Mouse (Mus musculus): ENCODE data around the gene Nek2.

Gene Nek2

DNA sequence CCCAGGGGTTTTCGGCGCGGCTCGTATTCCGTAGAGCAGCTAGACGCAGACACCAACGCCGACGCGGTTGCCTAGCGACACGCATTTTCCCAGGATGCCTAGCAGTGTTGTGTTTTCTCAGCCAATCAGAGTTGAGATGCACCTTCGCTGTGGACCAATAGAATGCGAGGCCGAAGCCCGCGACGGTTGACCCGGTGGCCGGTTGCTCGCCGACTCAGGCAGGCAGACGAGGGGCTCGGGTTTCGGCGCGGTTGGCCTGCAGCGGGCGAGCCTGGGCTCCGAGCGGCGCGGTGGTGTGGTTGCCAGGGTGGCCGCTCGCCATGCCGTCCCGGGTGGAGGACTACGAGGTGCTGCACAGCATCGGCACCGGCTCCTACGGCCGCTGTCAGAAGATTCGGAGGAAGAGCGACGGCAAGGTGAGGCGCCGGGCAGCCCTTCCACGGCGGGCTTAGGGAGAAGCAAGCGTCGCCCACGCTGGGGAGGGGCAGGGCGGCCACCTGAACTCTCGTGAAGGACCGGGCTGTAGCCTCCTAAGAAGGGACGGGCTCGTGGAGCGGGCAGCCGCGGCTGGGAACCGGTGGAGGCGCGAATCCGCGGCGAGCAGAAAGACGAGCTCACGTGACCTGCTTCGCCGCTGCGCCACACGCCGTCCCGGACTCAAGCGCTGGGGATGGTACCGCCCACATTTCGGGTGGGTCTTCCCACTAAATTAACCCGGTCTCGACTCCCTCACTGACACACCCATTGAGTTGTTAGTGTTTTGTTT is at the start of gene Nek2:
Nek2 (plus strand) TSS at position 119 of the 766 bp plus-strand sequence.
- DNase-seq, result peak; percentile 92 to 93

DNA sequence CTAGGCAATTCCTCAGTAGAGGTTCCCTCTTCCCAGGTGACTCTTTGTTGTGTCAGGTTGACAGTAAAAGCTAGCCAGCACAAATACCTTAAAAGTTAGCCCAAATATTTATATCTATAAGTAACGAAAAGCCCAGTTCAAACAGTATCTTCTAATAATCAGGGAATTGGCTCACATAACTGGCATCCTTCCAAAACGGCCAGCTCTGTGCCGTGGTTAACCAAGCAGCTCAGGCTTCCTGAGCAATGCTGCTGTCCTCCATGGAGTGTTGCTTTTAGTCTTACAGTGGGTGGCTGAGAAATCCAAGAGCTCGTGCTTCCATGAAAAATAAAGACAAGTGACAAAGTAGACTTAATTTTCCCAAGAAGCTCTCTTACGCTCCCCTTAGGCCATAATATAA is 47.1 kb upstream of the Nek2 start:
- DNase-seq, result no peak

DNA sequence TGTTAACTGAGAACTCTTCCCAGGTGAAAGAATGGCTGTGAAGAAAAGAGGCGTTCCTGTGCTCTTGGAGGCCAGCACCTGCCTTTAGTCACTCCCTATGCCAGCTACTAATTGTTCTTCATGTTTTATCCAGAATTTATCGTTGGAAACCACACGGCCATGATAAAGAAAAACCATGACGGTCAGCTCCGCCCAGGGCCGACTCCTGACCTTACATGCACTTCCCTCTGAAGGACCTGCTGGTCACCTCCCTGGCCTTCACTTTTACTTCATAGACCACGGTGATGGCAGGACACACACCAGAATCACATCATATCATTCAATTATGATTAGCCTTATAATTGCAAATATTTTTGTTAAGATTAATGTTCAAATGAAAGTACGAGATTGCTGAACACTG is 46.1 kb upstream of the Nek2 start:
- DNase-seq, result no peak

GRCm38 (mm10) chr1:191777521-191777920 is 43.7 kb upstream of the Nek2 start:
- DNase-seq, result no peak

DNA sequence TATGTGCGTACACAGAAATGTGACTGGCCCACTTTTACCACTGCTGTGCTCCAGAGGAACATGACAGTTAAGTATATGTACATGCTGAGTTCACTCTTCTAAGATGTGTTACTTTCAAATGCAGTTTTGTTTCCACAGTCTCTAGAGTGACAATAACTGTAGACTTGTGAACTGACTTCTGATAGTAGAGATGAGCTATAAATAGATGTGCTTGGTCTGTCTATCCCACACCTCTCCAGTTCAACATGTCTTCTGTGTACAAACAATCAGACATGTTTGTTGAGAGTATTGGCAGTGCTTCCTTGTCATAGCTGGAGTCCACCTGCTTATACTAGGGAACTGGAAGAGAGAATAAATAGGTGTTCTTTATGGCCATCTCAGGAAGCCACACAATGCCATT is 40.8 kb upstream of the Nek2 start:
- no peak for DNase-seq

- DNase-seq, result no peak
Observed at GRCm38 (mm10) chr1:191785108-191785507, 36.1 kb upstream of the Nek2 start.

GRCm38 (mm10) chr1:191786255-191786654 is 35.0 kb upstream of the Nek2 start:
- DNase-seq, result no peak

DNA sequence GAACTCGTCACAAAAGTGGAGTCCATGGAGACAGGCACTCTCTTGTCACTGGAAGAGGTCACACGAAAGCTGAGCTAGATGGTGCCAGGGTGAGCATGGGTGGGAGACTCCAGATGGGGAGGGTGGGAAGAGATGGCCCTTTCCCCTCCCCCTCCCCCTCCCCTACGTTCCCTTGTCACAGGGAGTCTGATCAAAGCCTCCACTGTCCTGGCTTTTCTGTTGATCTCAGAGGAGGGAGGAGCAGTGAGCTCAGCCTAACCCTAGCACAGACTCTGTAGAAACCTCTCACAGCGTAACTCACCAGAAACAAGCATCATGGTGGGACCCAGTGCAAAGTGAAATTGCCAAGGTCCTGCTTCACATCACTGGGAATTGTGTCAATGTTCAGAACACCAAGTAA is 33.9 kb upstream of the Nek2 start:
- no peak for DNase-seq

GRCm38 (mm10) chr1:191792991-191793390 is 28.3 kb upstream of the Nek2 start:
- no peak for DNase-seq

DNA sequence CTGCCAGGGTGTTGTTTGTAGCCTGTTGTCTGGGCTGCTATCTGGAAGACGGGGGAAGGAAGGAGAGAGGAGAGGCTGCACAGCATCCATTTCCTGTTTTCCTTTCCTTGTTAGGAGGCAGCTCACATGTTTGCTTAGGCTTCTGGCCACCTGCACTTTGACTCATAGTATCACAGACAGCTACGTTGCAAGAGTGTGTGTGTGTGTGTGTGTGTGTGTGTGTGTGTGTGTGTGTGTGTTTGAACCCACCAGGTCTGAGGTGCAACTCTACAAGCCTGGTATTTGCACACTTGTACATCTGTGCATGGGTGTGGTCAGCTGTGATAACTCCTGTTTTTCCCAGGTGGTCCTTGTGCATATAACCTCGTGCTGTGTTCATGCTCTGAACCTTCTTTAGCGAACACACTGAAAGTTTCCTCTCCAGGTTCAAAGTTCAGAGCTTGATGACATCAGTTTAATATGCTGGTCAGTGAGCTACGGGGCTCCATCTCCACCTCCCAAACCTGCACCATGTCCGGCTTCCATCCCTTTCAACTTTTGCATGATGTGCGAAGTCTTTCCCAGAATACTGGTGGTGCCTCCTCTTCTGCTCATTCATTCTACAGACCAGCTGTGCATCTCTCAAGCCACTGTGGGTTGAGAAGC is 27.2 kb upstream of the Nek2 start:
- DNase-seq, result no peak

GRCm38 (mm10) chr1:191796238-191796896 is 24.9 kb upstream of the Nek2 start:
- DNase-seq, result no peak

DNA sequence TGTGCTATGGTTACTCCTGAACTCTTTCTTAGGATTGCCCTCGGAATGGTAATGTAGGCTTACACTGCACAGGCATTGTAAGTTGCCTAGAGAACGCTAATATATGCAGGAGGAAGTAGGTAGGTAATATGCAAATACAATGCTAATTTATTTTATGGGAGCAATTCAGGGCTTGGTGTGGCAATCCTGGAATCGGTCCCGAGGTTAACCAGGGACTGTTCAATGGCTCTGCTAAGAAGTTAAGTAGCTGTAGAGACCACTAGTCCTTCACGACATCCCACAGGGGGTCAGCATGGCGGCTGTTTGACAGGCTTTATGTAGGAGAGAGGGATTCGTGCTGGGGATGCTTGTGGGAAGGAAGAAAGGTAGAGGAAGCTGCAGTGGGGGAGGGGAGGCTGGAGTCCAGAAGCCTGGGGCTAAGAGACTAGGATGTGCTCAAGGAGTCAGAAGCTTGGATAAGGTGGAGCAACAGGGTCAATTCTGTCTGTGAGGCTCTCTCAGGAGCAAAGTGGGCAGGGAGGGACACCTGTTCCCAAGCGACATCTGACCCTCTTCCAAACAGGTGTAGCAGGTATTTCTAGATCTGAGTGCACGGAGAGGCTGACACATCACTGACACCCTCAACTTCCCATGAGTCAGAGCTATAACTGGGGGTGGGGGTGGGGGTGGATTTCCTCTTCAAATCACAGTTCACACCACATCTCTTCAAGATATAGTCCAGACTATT is 19.0 kb upstream of the Nek2 start:
- DNase-seq, result no peak

GRCm38 (mm10) chr1:191802820-191803655 is 18.2 kb upstream of the Nek2 start:
- no peak for DNase-seq

DNA sequence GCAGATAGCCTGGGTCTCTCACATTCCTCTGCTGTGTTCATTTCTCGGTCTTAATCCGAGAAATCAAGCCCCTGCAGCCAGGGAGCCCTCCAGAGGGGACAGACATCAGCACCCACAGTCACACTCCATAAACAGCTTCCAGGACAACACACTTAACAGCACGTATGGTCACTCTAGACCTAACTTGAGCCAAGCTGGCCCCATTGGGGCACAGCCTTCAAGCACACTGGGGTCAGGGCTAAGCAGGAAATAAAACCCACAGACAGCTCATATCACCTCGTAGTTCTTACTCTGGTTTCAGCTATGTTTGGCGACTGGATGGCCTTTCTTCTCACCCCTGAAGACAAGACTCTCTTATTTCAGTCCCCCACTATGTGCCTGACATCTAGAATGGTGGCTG is 16.5 kb upstream of the Nek2 start:
- DNase-seq, result no peak

- DNase-seq, result no peak
Observed at GRCm38 (mm10) chr1:191805788-191806187, 15.5 kb upstream of the Nek2 start.

DNA sequence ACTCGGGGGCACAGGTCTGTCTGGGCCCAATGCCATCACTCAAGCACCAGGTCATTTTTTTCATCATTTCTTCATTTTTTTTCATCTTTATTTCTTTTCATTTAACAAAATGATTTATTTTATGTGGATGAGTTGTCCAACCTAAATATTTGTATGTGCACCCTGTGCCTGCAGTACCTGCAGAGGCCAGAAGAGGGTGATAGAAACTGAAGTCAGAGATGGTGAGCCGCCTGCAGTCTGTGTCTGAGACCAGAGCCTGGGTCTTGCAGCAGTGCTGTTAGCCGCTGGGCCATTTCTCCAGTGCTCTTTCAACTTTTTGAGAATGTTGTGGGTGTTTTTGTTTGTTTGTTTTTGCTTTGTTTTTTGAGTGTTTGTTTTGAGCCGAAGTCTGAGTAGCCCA is 14.5 kb upstream of the Nek2 start:
- DNase-seq, result peak; percentile 49 to 50

DNA sequence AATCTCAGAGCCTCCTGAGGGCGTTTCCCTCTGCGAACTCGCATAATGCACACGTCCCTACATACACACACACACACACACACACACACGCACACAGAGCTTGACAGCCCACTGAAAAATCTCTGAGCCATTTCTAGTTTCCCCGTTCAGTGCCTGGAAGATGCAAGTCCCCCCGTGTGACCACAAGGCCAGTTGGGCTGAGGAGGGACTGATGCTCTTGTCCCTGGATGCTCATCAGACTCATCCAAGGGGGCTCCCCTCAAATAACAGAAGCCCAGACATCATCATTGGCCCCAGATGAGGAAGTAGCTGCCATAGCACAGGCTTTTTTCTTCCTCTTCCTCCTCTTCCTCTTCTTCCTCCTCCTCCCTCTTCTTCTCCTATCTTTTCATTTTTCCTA is 13.3 kb upstream of the Nek2 start:
- peak in 1 of 2 experiments; percentile 21 for DNase-seq

DNA sequence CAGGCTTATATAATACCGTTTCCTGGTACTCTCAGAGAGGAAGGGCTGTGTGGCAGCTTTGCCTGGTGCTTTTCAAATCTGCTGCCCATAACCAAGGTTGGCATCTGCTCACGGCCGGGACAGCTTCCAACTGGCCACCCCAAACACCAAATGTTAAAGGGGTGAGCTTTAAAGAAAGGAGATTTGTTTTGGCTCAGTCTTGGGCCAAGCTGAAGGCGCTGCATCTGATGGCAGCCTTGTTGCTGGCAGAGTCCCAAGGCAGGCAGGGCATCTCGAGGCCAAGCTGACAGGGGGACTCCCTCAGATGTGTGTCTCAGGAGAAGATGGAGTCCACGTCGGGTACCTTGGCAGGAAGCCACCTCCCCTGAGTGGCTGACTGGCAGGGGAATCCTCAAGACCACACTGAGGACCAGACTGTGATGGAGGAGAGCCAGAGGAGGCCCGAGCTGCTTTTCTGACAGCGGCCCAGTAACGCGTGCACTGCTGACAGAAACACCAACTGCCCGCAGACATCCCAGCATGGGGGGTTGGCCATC is 12.5 kb upstream of the Nek2 start:
- DNase-seq, result no peak

DNA sequence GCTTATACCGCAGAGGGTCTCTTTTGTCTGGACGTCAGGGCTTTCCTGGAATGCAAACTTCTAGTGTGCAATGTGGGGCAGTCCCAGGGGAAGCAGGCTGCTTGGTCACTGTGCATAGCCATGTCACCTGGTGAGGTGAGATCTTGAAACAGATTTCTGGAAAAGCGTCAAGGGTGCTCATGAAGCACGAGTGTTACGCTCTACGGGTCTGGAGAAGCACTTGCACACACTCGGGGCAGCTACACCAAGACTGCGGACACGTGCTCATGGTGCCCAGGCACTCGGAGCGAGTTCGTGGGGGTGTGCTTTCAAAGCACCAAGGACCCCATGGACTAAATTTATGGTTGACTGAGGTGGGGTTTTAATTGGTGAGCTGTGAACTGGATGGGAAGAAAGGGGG is 9.5 kb upstream of the Nek2 start:
- no peak for DNase-seq

GRCm38 (mm10) chr1:191812949-191813691 is 8.1 kb upstream of the Nek2 start:
- peak; percentile 79 to 83 for DNase-seq

DNA sequence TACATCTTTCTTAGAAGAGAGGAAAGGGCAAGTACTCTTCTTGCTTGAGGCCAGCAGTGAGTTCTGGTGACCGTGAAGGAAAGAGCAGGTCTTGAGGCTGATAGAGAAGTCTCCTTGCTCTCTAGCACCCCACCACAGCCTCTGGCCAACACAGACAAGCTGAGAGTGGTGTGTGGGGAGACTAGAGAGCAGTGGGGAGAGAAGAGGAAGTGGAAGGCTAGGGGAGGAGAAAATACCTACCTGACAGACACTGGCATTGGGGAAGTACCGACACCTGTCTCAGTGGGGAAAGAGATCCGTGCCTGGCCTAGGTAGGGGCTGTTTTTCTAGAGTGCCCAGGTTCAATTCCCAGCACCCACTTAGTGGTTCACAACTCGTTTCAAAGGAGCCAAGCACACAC is 7.0 kb upstream of the Nek2 start:
- DNase-seq, result peak; percentile 74 to 78

Measured in B cell, adult 2 months (primary cell).